Mouse (Mus musculus) E14TG2a.4 (cell line): ENCODE data around the gene Tmem177.

ENCODE experiments used
- CTCF ChIP-seq: conservative IDR thresholded peaks from 2 replicates; pipeline ENCODE4 v1.5.1; 2014; ENCODE audit warnings: low read length
- NANOG ChIP-seq: IDR thresholded peaks from 2 replicates; pipeline ENCODE4 v1.6.1; 2014; ENCODE audit warnings: borderline replicate concordance, low read length, mixed read lengths
- POU5F1 ChIP-seq: IDR thresholded peaks from 2 replicates; pipeline ENCODE4 v1.6.1; 2014; ENCODE audit warnings: low read length, borderline replicate concordance

DNA sequence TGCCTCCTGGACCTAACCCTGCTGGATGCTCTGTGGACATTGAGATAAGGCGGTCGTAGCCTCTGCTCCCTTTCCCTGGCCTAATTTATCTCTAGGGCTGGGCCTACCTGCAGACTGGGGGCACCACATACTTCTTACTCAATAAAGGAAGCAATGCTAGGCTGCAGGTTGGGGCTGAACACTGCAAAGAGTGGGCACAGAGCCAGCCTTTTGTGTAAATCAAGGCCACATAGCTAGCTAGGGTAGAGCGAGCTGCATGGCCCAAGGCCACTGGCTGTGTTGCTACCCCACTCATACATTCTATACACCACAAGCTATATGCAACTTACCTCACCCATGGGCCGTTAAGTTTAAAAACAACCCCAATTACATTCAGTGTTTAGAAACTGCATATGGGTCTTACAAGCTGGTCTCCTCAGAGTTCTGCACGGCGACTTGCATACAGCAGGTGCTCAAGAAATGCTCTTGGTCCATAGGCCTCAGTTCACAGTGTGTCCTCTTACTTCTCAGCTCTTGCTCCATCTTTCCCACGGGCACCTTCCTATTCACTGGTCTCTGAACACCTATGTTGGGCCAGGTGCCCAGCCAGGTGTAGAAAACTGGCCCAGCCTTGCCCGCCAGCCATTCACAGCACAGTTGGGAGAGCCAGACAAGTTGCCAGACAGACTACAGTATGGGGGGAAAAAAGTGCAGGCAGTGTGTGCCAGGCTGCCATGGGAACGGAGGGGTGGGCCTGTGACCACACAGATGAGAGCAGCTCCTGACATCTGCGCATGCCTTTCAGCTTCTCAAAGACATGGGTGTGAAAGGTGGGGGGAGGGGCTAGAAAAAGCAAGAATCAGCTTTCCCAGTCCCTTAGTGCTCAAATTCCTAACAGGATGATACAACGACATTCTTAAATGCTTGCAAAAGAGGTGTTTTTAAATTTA lies 13.5 kb downstream of the Tmem177 start:
- TF ChIP-seq CTCF (no peak), POU5F1 (no peak), NANOG (no peak)
